Mouse (Mus musculus) embryonic facial prominence, embryonic 14.5 days (tissue): ENCODE measurements around the gene Riox2. TPM values are rescaled to one million over a fixed set of nuclear protein-coding genes. Genes with fewer than 3 reads are reported as not detected.
"Not testable (repeated sequence)": the region's sequence is repeated elsewhere in the genome, so short reads cannot be mapped to it uniquely, and the experiment has no call there.

Source experiments
- ATAC-seq: fragments of 200-750 bp; cut with Nextera tagmentation; 2 replicates; pipeline ENCODE4 v1.8.0; 2017; ENCODE audit warnings: low read depth, moderate number of reproducible peaks, moderate TSS enrichment
- DNase-seq: peaks from one replicate; pipeline ENCODE4 v3.0.0-alpha.2; 2015; ENCODE audit warnings: low spot score
- H3K27ac ChIP-seq: fragments of 300-500 bp; sonication (generic); replicated peaks from 2 replicates; pipeline ENCODE4 v1.5.1; 2014; ENCODE audit warnings: low read depth, mild to moderate bottlenecking, low read length, moderate library complexity
- H3K27me3 ChIP-seq: fragments of 300-500 bp; sonication (generic); replicated peaks from 2 replicates; pipeline ENCODE4 v1.6.1; 2014; ENCODE audit warnings: low read length; ENCODE audit not compliant: control insufficient read depth, insufficient read depth
- H3K36me3 ChIP-seq: fragments of 300-500 bp; sonication (generic); 2 replicates; pipeline ENCODE4 v1.6.1; 2014; ENCODE audit warnings: low read length, mixed read lengths; ENCODE audit not compliant: control insufficient read depth, insufficient read depth
- H3K4me1 ChIP-seq: fragments of 300-500 bp; sonication (generic); 2 replicates; pipeline ENCODE4 v1.6.1; 2014; ENCODE audit warnings: antibody characterized with exemption, low read length; ENCODE audit not compliant: control insufficient read depth, insufficient read depth
- H3K4me2 ChIP-seq: fragments of 300-500 bp; sonication (generic); 2 replicates; pipeline ENCODE4 v1.6.1; 2014; ENCODE audit warnings: low read depth, mild to moderate bottlenecking, low read length, moderate library complexity, mixed read lengths
- H3K4me3 ChIP-seq: fragments of 300-500 bp; sonication (generic); 2 replicates; pipeline ENCODE4 v1.5.1; 2014; ENCODE audit warnings: low read depth, mild to moderate bottlenecking, low read length
- H3K9ac ChIP-seq: fragments of 300-500 bp; sonication (generic); 2 replicates; pipeline ENCODE4 v1.6.1; 2014; ENCODE audit warnings: low read depth, mild to moderate bottlenecking, low read length, moderate library complexity, mixed read lengths
- H3K9me3 ChIP-seq: fragments of 300-500 bp; sonication (generic); 2 replicates; pipeline ENCODE4 v1.6.1; 2016; ENCODE audit warnings: low read length; ENCODE audit not compliant: control insufficient read depth
- WGBS: fragments of 180-500 bp; shearing (Covaris S2); extraction: QIAGEN DNeasy Blood & Tissue Kit; methylation state at CpG from one replicate; pipeline ENCODE4 v1.1.7; 2014; 5-methylcytosine and 5-hydroxymethylcytosine counted together
- polyA plus RNA-seq: library from polyadenylated mRNA; unstranded; fragments of >200 nt; fragmentation: Nextera tagmentation; extraction: Ambion mirVana; gene quantifications from 2 replicates; pipeline ENCODE4 v1.2.1, GENCODE M21; 2014

The Riox2 gene
- polyA plus RNA-seq = 28.4 and 31.8 TPM in 2 replicates

DNA sequence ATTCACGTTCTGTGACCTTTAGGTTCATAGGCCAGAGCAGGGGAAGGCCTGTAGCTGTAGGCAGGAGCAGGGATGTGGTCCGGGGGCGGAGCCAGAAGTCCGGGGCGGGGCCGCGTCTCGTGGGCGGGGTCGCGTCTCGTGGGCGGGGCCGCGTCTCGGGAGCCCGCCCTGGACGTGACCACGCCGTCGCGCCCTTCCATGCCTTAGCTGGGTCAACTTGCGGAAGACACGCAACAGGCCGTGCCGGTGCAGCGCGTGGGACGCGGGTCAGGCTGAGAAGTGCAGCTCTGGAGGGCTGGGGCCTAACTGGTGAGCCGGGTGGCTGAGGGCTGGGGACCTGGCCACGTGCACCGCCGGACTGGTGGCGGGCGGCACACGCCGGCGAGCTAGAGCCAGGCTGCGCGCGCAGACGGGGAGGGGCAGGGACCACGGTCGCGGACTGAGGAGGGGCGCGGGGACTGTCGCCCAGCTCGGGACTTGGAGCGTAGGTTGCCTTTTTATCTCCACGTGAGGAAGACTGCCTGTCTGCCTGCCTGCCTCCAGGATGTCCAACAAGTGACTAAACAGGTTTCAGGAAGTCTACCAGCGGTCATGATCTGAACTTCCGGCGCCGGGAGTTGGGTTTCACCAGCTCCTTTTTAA is at the start of gene Riox2:
Gene Riox2, plus strand, starts transcription at position 139 of the 642 bp plus-strand sequence.
- ATAC-seq = peak; percentile 94
- no peaks in the 10 kb centered on the region for H3K27me3 ChIP-seq
- peak; percentile 84 for DNase-seq
- H3K9ac ChIP-seq = peak within 1 kb of the TSS; percentile 72
- no peaks in the 10 kb centered on the region for H3K9me3 ChIP-seq
- peaks cover 7% of the 10 kb centered on the region for H3K4me1 ChIP-seq
- 1% methylated on average over 45 of the region's 56 CpGs for WGBS
- peak within 1 kb of the TSS; percentile 74 for H3K4me3 ChIP-seq
- H3K36me3 ChIP-seq = peaks cover 15% of the 10 kb centered on the region
- peak within 1 kb of the TSS; percentile 67 for H3K4me2 ChIP-seq
- peak within 1 kb of the TSS; percentile 34 for H3K27ac ChIP-seq

DNA sequence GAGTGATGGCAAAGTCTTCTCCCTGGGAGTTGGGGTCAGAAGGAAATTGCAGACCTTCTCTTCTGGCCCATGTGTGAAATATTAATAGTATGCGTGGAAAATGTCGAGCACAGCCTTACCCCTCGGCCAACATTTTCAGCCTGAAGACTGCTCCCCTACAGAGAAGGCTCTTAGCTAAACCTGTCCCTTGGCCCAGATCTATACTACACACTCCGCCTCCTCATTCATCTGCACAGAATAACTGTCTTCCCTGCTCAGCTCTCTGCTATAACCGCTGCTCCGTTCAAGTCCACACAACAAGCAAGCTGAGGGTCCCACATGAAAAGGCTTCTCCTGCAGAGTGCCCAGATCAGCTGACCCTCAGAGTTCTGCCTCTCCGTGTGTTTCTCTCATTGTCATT is 43.6 kb upstream of the Riox2 start:
- ATAC-seq = no peak
- H3K4me3 ChIP-seq = no peak overlapping the region
- DNase-seq = no peak
- 71% methylated on average over 7 of the region's 7 CpGs for WGBS
- no peaks in the 10 kb centered on the region for H3K36me3 ChIP-seq
- H3K27me3 ChIP-seq = no peaks in the 10 kb centered on the region
- H3K27ac ChIP-seq = no peak overlapping the region
- no peaks in the 10 kb centered on the region for H3K9me3 ChIP-seq
- no peak overlapping the region for H3K9ac ChIP-seq
- H3K4me2 ChIP-seq = no peak overlapping the region
- no peaks in the 10 kb centered on the region for H3K4me1 ChIP-seq

GRCm38 (mm10) chr16:59433181-59433580 is 38.4 kb upstream of the Riox2 start:
- ATAC-seq (peak; percentile 57; the same call in 1 of the 2 replicates), DNase-seq (peak; percentile 86)
- Histone ChIP-seq H3K9me3 (no peaks in the 10 kb centered on the region), H3K9ac (no peak overlapping the region), H3K27me3 (no peaks in the 10 kb centered on the region), H3K27ac (peak overlapping the region; percentile 63; the same call in 1 of the 2 replicates), H3K4me3 (no peak overlapping the region), H3K4me1 (no peaks in the 10 kb centered on the region), H3K4me2 (peak overlapping the region; percentile 33), H3K36me3 (no peaks in the 10 kb centered on the region)
- 39% methylated on average over 11 of the region's 11 CpGs for WGBS

GRCm38 (mm10) chr16:59444880-59445559 is 26.6 kb upstream of the Riox2 start:
- no peak overlapping the region for H3K27ac ChIP-seq
- no peaks in the 10 kb centered on the region for H3K9me3 ChIP-seq
- no peaks in the 10 kb centered on the region for H3K27me3 ChIP-seq
- H3K4me3 ChIP-seq = no peak overlapping the region
- no peak overlapping the region for H3K4me2 ChIP-seq
- no peak overlapping the region for H3K9ac ChIP-seq
- no peaks in the 10 kb centered on the region for H3K4me1 ChIP-seq
- ATAC-seq (no peak), DNase-seq (no peak)
- no peaks in the 10 kb centered on the region for H3K36me3 ChIP-seq
- WGBS = 85% methylated on average over 7 of the region's 7 CpGs

- WGBS = 80% methylated on average over 1 of the region's 1 CpGs
- ATAC-seq = no peak
- no peaks in the 10 kb centered on the region for H3K9me3 ChIP-seq
- DNase-seq = no peak
- no peak overlapping the region for H3K27ac ChIP-seq
- H3K9ac ChIP-seq = no peak overlapping the region
- no peaks in the 10 kb centered on the region for H3K36me3 ChIP-seq
- H3K27me3 ChIP-seq = no peaks in the 10 kb centered on the region
- H3K4me3 ChIP-seq = no peak overlapping the region
- no peak overlapping the region for H3K4me2 ChIP-seq
- H3K4me1 ChIP-seq = no peaks in the 10 kb centered on the region
Measured at GRCm38 (mm10) chr16:59448181-59448580, 23.4 kb upstream of the Riox2 start.

GRCm38 (mm10) chr16:59449092-59449491 is 22.5 kb upstream of the Riox2 start:
- DNase-seq (no peak), ATAC-seq (no peak)
- H3K4me1 ChIP-seq = no peaks in the 10 kb centered on the region
- no peak overlapping the region for H3K4me3 ChIP-seq
- H3K27me3 ChIP-seq = no peaks in the 10 kb centered on the region
- H3K9ac ChIP-seq = no peak overlapping the region
- H3K36me3 ChIP-seq = no peaks in the 10 kb centered on the region
- H3K9me3 ChIP-seq = no peaks in the 10 kb centered on the region
- H3K27ac ChIP-seq = no peak overlapping the region
- no peak overlapping the region for H3K4me2 ChIP-seq

GRCm38 (mm10) chr16:59451813-59452212 is 19.8 kb upstream of the Riox2 start:
- Histone ChIP-seq H3K9me3 (no peaks in the 10 kb centered on the region), H3K4me2 (no peak overlapping the region), H3K4me1 (no peaks in the 10 kb centered on the region), H3K4me3 (no peak overlapping the region), H3K9ac (no peak overlapping the region), H3K36me3 (no peaks in the 10 kb centered on the region), H3K27me3 (no peaks in the 10 kb centered on the region), H3K27ac (no peak overlapping the region)
- DNase-seq (peak; percentile 61), ATAC-seq (no peak)
- WGBS = 80% methylated on average over 5 of the region's 5 CpGs

GRCm38 (mm10) chr16:59459259-59459861 is 12.2 kb upstream of the Riox2 start:
- WGBS = 71% methylated on average over 3 of the region's 5 CpGs
- DNase-seq, H3K4me1 ChIP-seq, H3K4me3 ChIP-seq, H3K36me3 ChIP-seq, H3K4me2 ChIP-seq, H3K9me3 ChIP-seq, H3K9ac ChIP-seq, H3K27me3 ChIP-seq, H3K27ac ChIP-seq, ATAC-seq: not testable (repeated sequence)
